Mouse (Mus musculus) stomach, embryonic 16.5 days (tissue): ENCODE measurements around the gene Edem3. TPM values are rescaled to one million over a fixed set of nuclear protein-coding genes. Genes with fewer than 3 reads are reported as not detected.
"Not testable (repeated sequence)": the region's sequence is repeated elsewhere in the genome, so short reads cannot be mapped to it uniquely, and the experiment has no call there.

ENCODE experiments used
- ATAC-seq: fragments of 200-750 bp; cut with Nextera tagmentation; 2 replicates; pipeline ENCODE4 v1.8.0; 2017; ENCODE audit warnings: moderate number of reproducible peaks, moderate TSS enrichment; ENCODE audit not compliant: insufficient read depth, low FRiP score
- H3K27ac ChIP-seq: fragments of 300-500 bp; sonication (generic); 2 replicates; pipeline ENCODE4 v1.5.1; 2014; ENCODE audit warnings: low read length
- H3K27me3 ChIP-seq: fragments of 300-500 bp; sonication (generic); 2 replicates; pipeline ENCODE4 v1.6.1; 2014; ENCODE audit warnings: low read length, control low read depth, mixed read lengths; ENCODE audit not compliant: control insufficient read depth, insufficient read depth
- H3K36me3 ChIP-seq: fragments of 300-500 bp; sonication (generic); 2 replicates; pipeline ENCODE4 v1.6.1; 2014; ENCODE audit warnings: low read length; ENCODE audit not compliant: control insufficient read depth, insufficient read depth
- H3K4me1 ChIP-seq: fragments of 300-500 bp; sonication (generic); 2 replicates; pipeline ENCODE4 v1.6.1; 2014; ENCODE audit warnings: low read length, control low read depth, mixed read lengths; ENCODE audit not compliant: control insufficient read depth, insufficient read depth
- H3K4me2 ChIP-seq: fragments of 300-500 bp; sonication (generic); 2 replicates; pipeline ENCODE4 v1.6.1; 2014; ENCODE audit warnings: low read depth, low read length, mixed read lengths
- H3K4me3 ChIP-seq: fragments of 300-500 bp; sonication (generic); replicated peaks from 2 replicates; pipeline ENCODE4 v1.5.1; 2014; ENCODE audit warnings: mild to moderate bottlenecking, low read length
- H3K9ac ChIP-seq: fragments of 300-500 bp; sonication (generic); 2 replicates; pipeline ENCODE4 v1.6.1; 2014; ENCODE audit warnings: low read length
- H3K9me3 ChIP-seq: fragments of 300-500 bp; sonication (generic); replicated peaks from 2 replicates; pipeline ENCODE4 v1.6.1; 2016; ENCODE audit warnings: low read length, control low read depth; ENCODE audit not compliant: control insufficient read depth
- WGBS: fragments of 180-500 bp; shearing (Covaris S2); extraction: QIAGEN DNeasy Blood & Tissue Kit; methylation state at CpG from one replicate; pipeline ENCODE4 v1.1.7; 2014; 5-methylcytosine and 5-hydroxymethylcytosine counted together
- polyA plus RNA-seq: library from polyadenylated mRNA; unstranded; fragments of >200 nt; fragmentation: Nextera tagmentation; extraction: Ambion mirVana; gene quantifications from 2 replicates; pipeline ENCODE4 v1.2.1, GENCODE M21; 2015

Gene Edem3
- polyA plus RNA-seq, 1 experiment from 2014 or later: 17.8 TPM

DNA sequence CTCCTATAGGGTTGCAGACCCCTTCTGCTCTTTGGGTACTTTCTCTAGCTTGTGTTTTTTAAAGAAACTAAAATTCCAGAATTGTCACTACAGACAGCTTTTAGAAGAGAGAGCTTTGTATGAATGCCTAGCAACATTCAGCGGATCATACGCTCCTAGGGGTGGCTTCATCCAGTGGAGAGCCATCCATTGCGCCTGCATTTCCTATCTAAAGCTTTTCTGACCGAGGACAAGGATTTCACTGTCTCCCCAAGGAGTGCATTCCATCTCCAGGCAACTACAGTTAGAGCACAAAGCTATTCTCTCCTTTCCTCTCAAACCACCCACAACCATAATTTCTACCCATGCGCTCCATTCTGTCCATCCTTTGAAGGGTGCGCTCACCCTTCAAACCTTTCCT, 28.8 kb upstream of the Edem3 start:
- H3K4me1 ChIP-seq: peaks cover 2% of the 10 kb centered on the region; the same call in 1 of the 2 replicates
- H3K9ac ChIP-seq: no peak overlapping the region
- 86% methylated on average over 6 of the region's 6 CpGs for WGBS
- H3K9me3 ChIP-seq: no peaks in the 10 kb centered on the region
- H3K4me3 ChIP-seq: no peak overlapping the region
- no peaks in the 10 kb centered on the region for H3K36me3 ChIP-seq
- ATAC-seq: no peak
- H3K27me3 ChIP-seq: no peaks in the 10 kb centered on the region
- no peak overlapping the region for H3K27ac ChIP-seq
- H3K4me2 ChIP-seq: no peak overlapping the region

- Histone ChIP-seq H3K4me2 (no peak overlapping the region), H3K9ac (no peak overlapping the region), H3K4me1 (no peaks in the 10 kb centered on the region), H3K27ac (no peak overlapping the region), H3K4me3 (no peak overlapping the region), H3K9me3 (no peaks in the 10 kb centered on the region), H3K27me3 (no peaks in the 10 kb centered on the region), H3K36me3 (no peaks in the 10 kb centered on the region)
- no peak for ATAC-seq
- 40% methylated on average over 4 of the region's 4 CpGs for WGBS
These were observed 27.0 kb upstream of the Edem3 start for GRCm38 (mm10) chr1:151728141-151728540.

GRCm38 (mm10) chr1:151737146-151737545, 18.0 kb upstream of the Edem3 start:
- 78% methylated on average over 2 of the region's 2 CpGs for WGBS
- no peaks in the 10 kb centered on the region for H3K27me3 ChIP-seq
- no peak overlapping the region for H3K4me2 ChIP-seq
- H3K9ac ChIP-seq: no peak overlapping the region
- no peak overlapping the region for H3K27ac ChIP-seq
- no peak overlapping the region for H3K4me3 ChIP-seq
- no peaks in the 10 kb centered on the region for H3K4me1 ChIP-seq
- no peaks in the 10 kb centered on the region; the same call in 1 of the 2 replicates for H3K9me3 ChIP-seq
- no peak for ATAC-seq
- H3K36me3 ChIP-seq: no peaks in the 10 kb centered on the region

DNA sequence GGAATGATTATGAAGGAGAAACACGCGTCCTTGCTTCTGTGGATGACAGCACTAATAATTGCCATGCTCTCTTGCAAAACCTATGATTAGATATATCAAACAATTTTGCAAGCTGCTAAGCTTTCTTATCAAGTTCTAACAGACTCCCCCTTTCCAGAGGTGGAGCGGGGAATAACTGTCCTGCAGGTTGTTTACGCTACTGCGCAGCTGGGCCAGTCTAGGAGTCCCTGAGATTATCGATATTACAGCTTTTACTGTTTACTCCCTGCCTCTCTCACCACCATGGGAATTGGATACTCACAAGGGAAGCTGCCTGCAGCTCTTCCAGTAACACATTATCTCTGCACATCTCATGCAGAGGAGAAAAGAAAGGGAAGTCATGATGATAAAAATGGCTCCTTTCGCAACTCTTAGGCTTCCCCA, 14.0 kb upstream of the Edem3 start:
- Histone ChIP-seq H3K4me3 (no peak overlapping the region), H3K27me3 (no peaks in the 10 kb centered on the region), H3K9me3 (no peaks in the 10 kb centered on the region), H3K36me3 (no peaks in the 10 kb centered on the region), H3K27ac (no peak overlapping the region), H3K4me1 (no peaks in the 10 kb centered on the region), H3K9ac (no peak overlapping the region), H3K4me2 (no peak overlapping the region)
- no peak for ATAC-seq
- WGBS: 62% methylated on average over 7 of the region's 7 CpGs

- not testable (repeated sequence) for H3K9ac ChIP-seq, H3K27ac ChIP-seq, H3K36me3 ChIP-seq, H3K4me2 ChIP-seq, ATAC-seq, H3K9me3 ChIP-seq, H3K27me3 ChIP-seq, H3K4me3 ChIP-seq, H3K4me1 ChIP-seq
- 94% methylated on average over 2 of the region's 2 CpGs for WGBS
These were observed 5.3 kb upstream of the Edem3 start for GRCm38 (mm10) chr1:151749894-151750293.

DNA sequence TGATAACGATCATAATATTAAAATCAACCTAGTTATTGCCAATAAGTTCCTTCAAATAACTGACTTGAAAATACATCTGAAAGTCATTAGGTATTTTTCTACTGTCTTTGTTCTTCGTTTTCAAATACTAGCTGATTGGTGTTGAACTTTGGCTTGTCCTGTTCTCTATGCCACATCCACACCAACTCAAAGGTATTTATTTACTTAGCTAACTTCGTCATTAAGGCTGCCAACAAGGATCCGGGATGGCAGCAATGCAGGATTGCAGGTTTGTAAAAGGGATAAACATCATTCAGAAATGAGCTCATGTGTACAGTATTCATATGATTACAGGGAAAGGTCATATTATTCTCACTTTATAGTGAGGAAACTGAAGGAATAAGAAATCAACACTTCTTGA, 2.2 kb upstream of the Edem3 start:
- Histone ChIP-seq H3K4me1 (peaks cover 13% of the 10 kb centered on the region), H3K36me3 (no peaks in the 10 kb centered on the region), H3K9me3 (no peaks in the 10 kb centered on the region), H3K4me3 (no peak overlapping the region), H3K4me2 (no peak overlapping the region), H3K27ac (no peak overlapping the region), H3K27me3 (no peaks in the 10 kb centered on the region), H3K9ac (no peak overlapping the region)
- ATAC-seq: no peak
- 56% methylated on average over 4 of the region's 4 CpGs for WGBS

- WGBS: 71% methylated on average over 8 of the region's 8 CpGs
- no peak overlapping the region for H3K4me3 ChIP-seq
- no peak overlapping the region for H3K9ac ChIP-seq
- peaks cover 13% of the 10 kb centered on the region for H3K4me1 ChIP-seq
- H3K27me3 ChIP-seq: no peaks in the 10 kb centered on the region
- ATAC-seq: no peak
- H3K27ac ChIP-seq: no peak overlapping the region
- H3K9me3 ChIP-seq: no peaks in the 10 kb centered on the region
- H3K36me3 ChIP-seq: no peaks in the 10 kb centered on the region
- H3K4me2 ChIP-seq: peak overlapping the region; percentile 61; the same call in 1 of the 2 replicates
These were observed 1.7 kb upstream of the Edem3 start for GRCm38 (mm10) chr1:151753374-151753929.

DNA sequence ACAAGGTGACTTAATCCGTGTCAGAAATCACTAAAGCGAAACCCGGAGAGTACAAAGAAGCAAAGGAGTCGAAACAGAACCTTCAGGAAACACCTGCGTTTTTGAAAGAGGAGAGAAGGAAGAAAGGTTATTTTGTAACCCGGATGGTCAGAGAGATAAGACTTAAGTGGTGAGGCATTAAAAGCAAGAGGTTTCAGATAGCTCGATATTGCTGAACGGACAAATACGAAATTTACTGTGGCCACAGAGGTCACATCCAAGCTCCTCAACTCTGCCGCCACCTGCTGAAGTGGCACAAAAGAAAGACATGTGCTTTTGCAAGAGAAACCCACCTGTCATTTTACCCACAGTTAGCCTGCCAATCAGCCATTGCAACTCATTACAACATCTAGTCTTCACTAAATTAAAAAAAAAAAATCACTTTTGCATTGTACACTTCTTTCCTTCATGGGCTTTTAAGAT, 1.1 kb upstream of the Edem3 start:
- Histone ChIP-seq H3K9ac (peak overlapping the region; percentile 78; the same call in 1 of the 2 replicates), H3K4me3 (peak overlapping the region; percentile 97), H3K27me3 (no peaks in the 10 kb centered on the region), H3K27ac (no peak overlapping the region), H3K9me3 (no peaks in the 10 kb centered on the region), H3K4me1 (peaks cover 13% of the 10 kb centered on the region), H3K36me3 (no peaks in the 10 kb centered on the region), H3K4me2 (peak overlapping the region; percentile 61)
- ATAC-seq: no peak
- 57% methylated on average over 10 of the region's 10 CpGs for WGBS

GRCm38 (mm10) chr1:151755660-151756424, 671 bp downstream of the Edem3 start:
- whole genome bisulfite sequencing: 4% methylated on average over 36 of the region's 36 CpGs
- Histone ChIP-seq H3K4me3 (peak overlapping the region; percentile 97), H3K36me3 (0 out of 2 replicates have a peak, but pooled peaks cover 2% of the 10 kb centered on the region), H3K27me3 (no peaks in the 10 kb centered on the region), H3K27ac (peak overlapping the region; percentile 81), H3K9me3 (no peaks in the 10 kb centered on the region), H3K4me1 (peaks cover 13% of the 10 kb centered on the region), H3K9ac (peak overlapping the region; percentile 94), H3K4me2 (peak overlapping the region; percentile 98)
- peak; percentile 2; the same call in 1 of the 2 replicates for ATAC-seq
